Mouse (Mus musculus) lung, postnatal 0 days (tissue): ENCODE data around the gene Ccdc9b. TPM values are rescaled to one million over a fixed set of nuclear protein-coding genes. Genes with fewer than 3 reads are reported as not detected.

ENCODE experiments used
- ATAC-seq: fragments of 200-750 bp; cut with Nextera tagmentation; 2 replicates; pipeline ENCODE4 v1.8.0; 2017; ENCODE audit warnings: moderate library complexity
- DNase-seq: peaks from one replicate; pipeline ENCODE4 v3.0.0-alpha.2; 2016; ENCODE audit warnings: low spot score
- H3K27ac ChIP-seq: fragments of 300-500 bp; sonication (generic); 2 replicates; pipeline ENCODE4 v1.5.1; 2014; ENCODE audit warnings: antibody characterized with exemption, mild to moderate bottlenecking, low read length, mixed read lengths
- H3K27me3 ChIP-seq: fragments of 300-500 bp; sonication (generic); replicated peaks from 2 replicates; pipeline ENCODE4 v1.6.1; 2014; ENCODE audit warnings: low read length, mixed read lengths; ENCODE audit not compliant: insufficient read depth
- H3K36me3 ChIP-seq: fragments of 300-500 bp; sonication (generic); 2 replicates; pipeline ENCODE4 v1.6.1; 2014; ENCODE audit warnings: low read length, mixed read lengths; ENCODE audit not compliant: insufficient read depth
- H3K4me1 ChIP-seq: fragments of 300-500 bp; sonication (generic); 2 replicates; pipeline ENCODE4 v1.6.1; 2014; ENCODE audit warnings: antibody characterized with exemption, low read depth, low read length, mixed read lengths; ENCODE audit not compliant: insufficient read depth
- H3K4me2 ChIP-seq: fragments of 300-500 bp; sonication (generic); replicated peaks from 2 replicates; pipeline ENCODE4 v1.6.1; 2014; ENCODE audit warnings: low read depth, mild to moderate bottlenecking, low read length, moderate library complexity, mixed read lengths
- H3K4me3 ChIP-seq: fragments of 300-500 bp; sonication (generic); 2 replicates; pipeline ENCODE4 v1.5.1; 2014; ENCODE audit warnings: low read depth, low read length
- H3K9ac ChIP-seq: fragments of 300-500 bp; sonication (generic); replicated peaks from 2 replicates; pipeline ENCODE4 v1.6.1; 2014; ENCODE audit warnings: low read depth, mild to moderate bottlenecking
- H3K9me3 ChIP-seq: fragments of 300-500 bp; sonication (generic); 2 replicates; pipeline ENCODE4 v1.6.1; 2016; ENCODE audit warnings: low read length, mixed read lengths
- CTCF ChIP-seq: IDR thresholded peaks from 2 replicates; pipeline ENCODE4 v1.5.1; 2016; ENCODE audit warnings: antibody characterized with exemption, mild to moderate bottlenecking
- EP300 ChIP-seq: IDR thresholded peaks from 2 replicates; pipeline ENCODE4 v1.6.1; 2016; ENCODE audit warnings: antibody characterized with exemption, mild to moderate bottlenecking, control low read depth
- WGBS: fragments of 180-500 bp; shearing (Covaris S2); extraction: QIAGEN DNeasy Blood & Tissue Kit; methylation state at CpG from one replicate; pipeline ENCODE4 v1.1.7; 2014; 5-methylcytosine and 5-hydroxymethylcytosine counted together
- polyA plus RNA-seq: library from polyadenylated mRNA; unstranded; fragments of >200 nt; fragmentation: Nextera tagmentation; extraction: Ambion mirVana; gene quantifications from 2 replicates; pipeline ENCODE4 v1.2.1, GENCODE M21; 2015

The Ccdc9b gene
- polyA plus RNA-seq: 4.3 and 4.7 TPM in 2 replicates

DNA sequence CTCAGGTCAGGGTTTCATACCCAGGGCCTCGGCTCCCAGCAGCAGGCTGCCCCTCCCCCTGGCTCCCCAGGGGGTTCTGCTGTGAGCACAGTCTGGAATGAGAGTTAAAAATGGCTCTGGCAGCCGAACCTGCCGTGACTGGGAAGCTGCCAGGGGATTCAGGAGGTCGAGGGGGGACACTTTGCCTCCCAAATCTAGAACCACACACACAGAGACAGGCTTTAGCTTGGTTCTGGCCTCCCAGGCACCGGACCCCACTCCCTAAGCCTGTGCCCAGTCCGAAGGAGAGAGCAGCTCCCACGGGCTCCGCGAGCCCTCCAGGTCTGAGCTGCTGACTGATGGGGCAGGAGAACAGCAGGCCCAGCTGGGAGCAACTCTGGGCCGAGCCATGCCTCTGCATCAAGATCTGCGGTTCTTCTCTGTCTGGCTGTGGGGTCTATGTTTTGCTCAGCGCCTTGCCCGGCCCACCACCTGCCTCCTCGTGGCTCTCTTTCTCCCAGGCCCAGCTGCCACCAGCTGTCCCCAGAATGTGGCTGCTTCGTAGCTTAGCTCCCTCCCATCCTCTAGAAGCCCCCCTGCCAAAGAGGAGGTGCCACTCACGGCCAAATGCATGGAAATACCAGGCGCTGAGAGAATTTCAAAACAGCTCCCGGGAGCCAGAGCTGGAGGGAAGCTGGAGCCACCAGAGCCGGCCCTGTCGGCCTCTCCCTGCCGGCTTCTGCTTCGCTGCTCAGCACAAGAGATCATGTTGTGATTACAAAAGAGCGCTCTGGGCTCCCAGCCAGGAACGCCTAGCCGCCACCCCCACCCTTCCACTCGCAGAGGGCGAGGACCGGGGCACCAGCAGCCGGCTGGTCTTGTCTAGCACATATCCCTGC lies at the start of gene Ccdc9b:
Gene Ccdc9b, minus strand, starts transcription at position 756 of the 878 bp plus-strand sequence.
- Histone ChIP-seq H3K27me3 (no peaks in the 10 kb centered on the region), H3K4me3 (peak within 1 kb of the TSS; percentile 33), H3K27ac (peak within 1 kb of the TSS; percentile 98), H3K36me3 (no peaks in the 10 kb centered on the region), H3K4me2 (peak within 1 kb of the TSS; percentile 57), H3K9me3 (no peaks in the 10 kb centered on the region), H3K4me1 (peaks cover 34% of the 10 kb centered on the region), H3K9ac (peak within 1 kb of the TSS; percentile 64)
- ATAC-seq (peak; percentile 87), DNase-seq (peak; percentile 96)
- 9% methylated on average over 29 of the region's 29 CpGs for WGBS
- TF ChIP-seq EP300: peak; percentile 72
- TF ChIP-seq CTCF: no peak; the same call in 1 of the 2 replicates

DNA sequence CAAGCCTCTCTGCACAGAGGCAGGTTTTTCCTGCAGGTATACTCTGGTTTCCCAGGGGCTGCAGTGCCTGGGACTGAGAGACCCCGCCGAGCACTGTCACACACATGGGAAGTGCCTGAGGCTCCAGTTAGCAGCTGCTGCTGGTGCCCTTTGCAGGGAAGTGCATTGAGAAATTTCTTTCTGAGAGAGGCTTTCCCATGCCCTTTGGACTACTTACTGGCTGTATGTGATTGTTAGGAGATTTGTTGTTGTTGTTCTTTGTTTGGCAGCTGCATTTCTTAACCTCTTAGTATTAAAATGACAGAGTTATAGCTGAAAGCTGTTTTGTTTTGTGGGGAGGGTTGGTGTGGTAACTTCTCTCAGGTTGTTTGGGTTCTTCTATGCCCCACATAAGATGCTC lies 48.4 kb upstream of the Ccdc9b start:
- H3K27me3 ChIP-seq: no peaks in the 10 kb centered on the region
- H3K4me2 ChIP-seq: no peak overlapping the region
- ATAC-seq (no peak), DNase-seq (no peak)
- WGBS: 35% methylated on average over 2 of the region's 2 CpGs
- H3K9me3 ChIP-seq: no peaks in the 10 kb centered on the region
- no peak overlapping the region for H3K4me3 ChIP-seq
- no peaks in the 10 kb centered on the region for H3K36me3 ChIP-seq
- H3K4me1 ChIP-seq: peaks cover 7% of the 10 kb centered on the region; the same call in 1 of the 2 replicates
- no peak overlapping the region for H3K27ac ChIP-seq
- TF ChIP-seq CTCF (no peak), EP300 (no peak)
- no peak overlapping the region for H3K9ac ChIP-seq

DNA sequence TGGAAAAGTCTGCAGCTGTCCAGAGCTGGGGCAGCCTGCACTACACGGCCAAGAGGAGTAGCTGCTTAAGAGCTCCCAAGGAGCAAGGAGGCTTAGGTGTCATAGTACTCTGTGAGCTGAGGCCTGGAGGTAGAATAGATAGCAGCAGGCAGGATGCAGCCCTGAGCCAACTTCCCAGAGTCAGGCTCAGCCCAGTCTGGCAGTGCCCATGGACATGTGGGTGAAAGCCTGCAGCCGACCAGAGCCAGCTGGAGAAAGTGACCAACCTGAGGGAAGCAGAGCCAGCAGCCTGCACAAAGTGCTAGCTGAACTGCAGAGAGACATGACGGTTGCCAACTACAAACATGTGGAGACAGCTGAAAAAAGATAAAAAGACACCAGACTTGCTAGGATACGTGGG lies 44.4 kb upstream of the Ccdc9b start:
- no peak overlapping the region for H3K4me3 ChIP-seq
- H3K27me3 ChIP-seq: no peaks in the 10 kb centered on the region
- H3K4me1 ChIP-seq: no peaks in the 10 kb centered on the region
- no peaks in the 10 kb centered on the region for H3K36me3 ChIP-seq
- H3K4me2 ChIP-seq: no peak overlapping the region
- H3K27ac ChIP-seq: no peak overlapping the region
- DNase-seq (no peak), ATAC-seq (no peak)
- WGBS: 53% methylated on average over 4 of the region's 4 CpGs
- no peaks in the 10 kb centered on the region for H3K9me3 ChIP-seq
- TF ChIP-seq CTCF: no peak
- TF ChIP-seq EP300: no peak
- no peak overlapping the region for H3K9ac ChIP-seq

DNA sequence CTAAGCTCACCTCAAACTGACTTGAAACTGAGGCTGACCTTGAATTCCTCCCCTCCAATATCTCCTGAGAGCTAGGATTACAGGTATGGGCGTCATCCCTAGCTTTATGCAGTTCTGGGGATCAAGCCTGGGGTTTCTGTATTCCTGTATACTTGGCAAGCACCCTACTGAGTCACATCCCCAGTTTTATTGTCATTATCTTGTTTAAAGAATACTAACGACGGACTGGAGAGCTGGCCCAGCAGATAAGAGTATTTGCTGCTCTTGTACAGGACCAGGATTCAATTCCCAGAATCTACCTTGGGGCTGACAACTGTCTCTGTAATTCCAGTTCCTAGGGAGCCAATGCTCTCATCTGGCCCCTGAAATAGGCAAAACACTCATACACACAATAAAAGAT lies 43.3 kb upstream of the Ccdc9b start:
- Histone ChIP-seq H3K27me3 (no peaks in the 10 kb centered on the region), H3K27ac (no peak overlapping the region), H3K9ac (no peak overlapping the region), H3K4me1 (no peaks in the 10 kb centered on the region), H3K36me3 (no peaks in the 10 kb centered on the region), H3K4me2 (no peak overlapping the region), H3K9me3 (no peaks in the 10 kb centered on the region), H3K4me3 (no peak overlapping the region)
- no peak for DNase-seq
- no peak for ATAC-seq
- TF ChIP-seq EP300 (no peak), CTCF (no peak)
- WGBS: 13% methylated on average over 3 of the region's 3 CpGs

DNA sequence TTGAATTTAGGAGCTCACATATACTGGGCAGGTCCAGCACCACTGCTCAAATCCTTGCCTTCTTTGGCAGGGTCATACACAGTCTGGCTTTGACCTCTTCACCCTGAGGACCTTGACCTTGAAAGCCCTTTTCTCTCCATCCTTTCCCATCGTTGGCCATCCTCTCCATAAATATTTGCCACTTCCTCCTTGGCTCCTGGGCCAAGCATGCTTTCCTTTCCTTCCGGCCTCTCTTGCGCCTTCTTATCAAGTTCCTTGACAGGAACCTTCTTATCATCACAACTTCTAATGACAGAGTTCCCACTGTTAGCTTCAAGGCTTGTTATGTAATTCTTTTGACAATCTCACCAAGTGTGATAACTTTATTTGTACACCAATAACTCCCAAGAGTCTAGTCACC lies 42.7 kb upstream of the Ccdc9b start:
- Histone ChIP-seq H3K4me3 (no peak overlapping the region), H3K36me3 (no peaks in the 10 kb centered on the region), H3K27me3 (no peaks in the 10 kb centered on the region), H3K9ac (no peak overlapping the region), H3K4me1 (no peaks in the 10 kb centered on the region), H3K4me2 (no peak overlapping the region), H3K27ac (no peak overlapping the region), H3K9me3 (no peaks in the 10 kb centered on the region)
- peak; percentile 11 for DNase-seq
- TF ChIP-seq CTCF (no peak), EP300 (peak; percentile 59)
- ATAC-seq: no peak; the same call in 1 of the 2 replicates
- 10% methylated on average over 3 of the region's 3 CpGs for WGBS

DNA sequence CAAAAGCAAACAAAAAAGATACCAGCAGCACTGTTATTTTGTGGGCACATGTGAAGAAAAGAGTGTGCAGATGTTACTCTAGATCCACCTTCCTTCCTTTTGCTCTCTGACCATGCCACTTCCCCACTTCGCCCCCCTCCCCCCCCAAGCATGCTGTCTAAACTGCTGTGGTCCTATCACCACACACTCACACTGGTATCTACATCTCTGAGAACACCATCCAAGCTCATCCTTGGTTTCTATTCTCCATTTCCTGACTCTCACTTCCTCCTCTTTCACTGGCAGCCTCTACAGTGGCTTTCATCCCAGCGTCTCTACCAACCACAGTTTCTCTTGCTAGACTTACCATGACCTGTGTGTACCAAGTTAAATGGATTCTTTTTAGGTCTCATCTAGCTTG lies 42.0 kb upstream of the Ccdc9b start:
- H3K27ac ChIP-seq: no peak overlapping the region
- DNase-seq: peak; percentile 16
- no peaks in the 10 kb centered on the region for H3K9me3 ChIP-seq
- no peaks in the 10 kb centered on the region for H3K4me1 ChIP-seq
- whole genome bisulfite sequencing: 62% methylated on average over 2 of the region's 2 CpGs
- no peak overlapping the region for H3K4me3 ChIP-seq
- no peak overlapping the region for H3K9ac ChIP-seq
- no peaks in the 10 kb centered on the region for H3K27me3 ChIP-seq
- H3K4me2 ChIP-seq: no peak overlapping the region
- no peaks in the 10 kb centered on the region for H3K36me3 ChIP-seq
- no peak for ATAC-seq
- no peak for TF ChIP-seq CTCF
- TF ChIP-seq EP300: no peak
